Mouse (Mus musculus): ENCODE results near the gene Ipo7. TPM values are rescaled to one million over a fixed set of nuclear protein-coding genes. Genes with fewer than 3 reads are reported as not detected.

The Ipo7 gene
- polyA plus RNA-seq, 1 experiment from 2014 or later, result 18.5 TPM

- H3K4me2 ChIP-seq (ENCODE audit: low read length), result no peak overlapping the region
- DNase-seq (ENCODE audit: low spot score), result no peak
- H3K27ac ChIP-seq (ENCODE audit: low read depth), result no peak overlapping the region
- H3K9me3 ChIP-seq (ENCODE audit: control insufficient read depth, low read length), result no peaks in the 10 kb centered on the region
- 93% methylated on average over 1 of the region's 1 CpGs for WGBS
- H3K27me3 ChIP-seq (replicated peaks; ENCODE audit: control insufficient read depth, insufficient read depth, low read length), result no peaks in the 10 kb centered on the region
- ATAC-seq (replicated peaks; ENCODE audit: low FRiP score, low TSS enrichment, low read depth), result no peak
- H3K36me3 ChIP-seq (ENCODE audit: control insufficient read depth, insufficient read depth, low read length), result no peaks in the 10 kb centered on the region
- no peak overlapping the region for H3K4me3 ChIP-seq (ENCODE audit: low read depth, low read length)
- H3K4me1 ChIP-seq (replicated peaks; ENCODE audit: control insufficient read depth, insufficient read depth, low read length), result no peaks in the 10 kb centered on the region
- no peak overlapping the region for H3K9ac ChIP-seq (ENCODE audit: low read length)
Measured at GRCm38 (mm10) chr7:110008513-110008912, 9.6 kb upstream of the Ipo7 start.

GRCm38 (mm10) chr7:110009084-110009483 is 9.0 kb upstream of the Ipo7 start:
- no peak overlapping the region for H3K4me3 ChIP-seq (ENCODE audit: low read depth, low read length)
- no peaks in the 10 kb centered on the region for H3K27me3 ChIP-seq (replicated peaks; ENCODE audit: control insufficient read depth, insufficient read depth, low read length)
- H3K27ac ChIP-seq (ENCODE audit: low read depth), result no peak overlapping the region
- no peak for DNase-seq (ENCODE audit: low spot score)
- H3K9me3 ChIP-seq (ENCODE audit: control insufficient read depth, low read length), result no peaks in the 10 kb centered on the region
- WGBS, result 67% methylated on average over 6 of the region's 6 CpGs
- no peak overlapping the region for H3K4me2 ChIP-seq (ENCODE audit: low read length)
- H3K4me1 ChIP-seq (replicated peaks; ENCODE audit: control insufficient read depth, insufficient read depth, low read length), result no peaks in the 10 kb centered on the region
- no peaks in the 10 kb centered on the region for H3K36me3 ChIP-seq (ENCODE audit: control insufficient read depth, insufficient read depth, low read length)
- ATAC-seq (replicated peaks; ENCODE audit: low FRiP score, low TSS enrichment, low read depth), result no peak
- no peak overlapping the region for H3K9ac ChIP-seq (ENCODE audit: low read length)

- WGBS, result 39% methylated on average over 1 of the region's 1 CpGs
- no peak overlapping the region for H3K9ac ChIP-seq (ENCODE audit: low read length)
- H3K4me3 ChIP-seq (ENCODE audit: low read depth, low read length), result no peak overlapping the region
- no peak overlapping the region for H3K4me2 ChIP-seq (ENCODE audit: low read length)
- no peak for ATAC-seq (replicated peaks; ENCODE audit: low FRiP score, low TSS enrichment, low read depth)
- no peak overlapping the region for H3K27ac ChIP-seq (ENCODE audit: low read depth)
- no peaks in the 10 kb centered on the region for H3K36me3 ChIP-seq (ENCODE audit: control insufficient read depth, insufficient read depth, low read length)
- H3K27me3 ChIP-seq (replicated peaks; ENCODE audit: control insufficient read depth, insufficient read depth, low read length), result no peaks in the 10 kb centered on the region
- no peaks in the 10 kb centered on the region for H3K4me1 ChIP-seq (replicated peaks; ENCODE audit: control insufficient read depth, insufficient read depth, low read length)
- no peak for DNase-seq (ENCODE audit: low spot score)
- no peaks in the 10 kb centered on the region for H3K9me3 ChIP-seq (ENCODE audit: control insufficient read depth, low read length)
Measured at GRCm38 (mm10) chr7:110011417-110011816, 6.7 kb upstream of the Ipo7 start.

GRCm38 (mm10) chr7:110014272-110014671 is 3.8 kb upstream of the Ipo7 start:
- no peak for ATAC-seq (replicated peaks; ENCODE audit: low FRiP score, low TSS enrichment, low read depth)

DNA sequence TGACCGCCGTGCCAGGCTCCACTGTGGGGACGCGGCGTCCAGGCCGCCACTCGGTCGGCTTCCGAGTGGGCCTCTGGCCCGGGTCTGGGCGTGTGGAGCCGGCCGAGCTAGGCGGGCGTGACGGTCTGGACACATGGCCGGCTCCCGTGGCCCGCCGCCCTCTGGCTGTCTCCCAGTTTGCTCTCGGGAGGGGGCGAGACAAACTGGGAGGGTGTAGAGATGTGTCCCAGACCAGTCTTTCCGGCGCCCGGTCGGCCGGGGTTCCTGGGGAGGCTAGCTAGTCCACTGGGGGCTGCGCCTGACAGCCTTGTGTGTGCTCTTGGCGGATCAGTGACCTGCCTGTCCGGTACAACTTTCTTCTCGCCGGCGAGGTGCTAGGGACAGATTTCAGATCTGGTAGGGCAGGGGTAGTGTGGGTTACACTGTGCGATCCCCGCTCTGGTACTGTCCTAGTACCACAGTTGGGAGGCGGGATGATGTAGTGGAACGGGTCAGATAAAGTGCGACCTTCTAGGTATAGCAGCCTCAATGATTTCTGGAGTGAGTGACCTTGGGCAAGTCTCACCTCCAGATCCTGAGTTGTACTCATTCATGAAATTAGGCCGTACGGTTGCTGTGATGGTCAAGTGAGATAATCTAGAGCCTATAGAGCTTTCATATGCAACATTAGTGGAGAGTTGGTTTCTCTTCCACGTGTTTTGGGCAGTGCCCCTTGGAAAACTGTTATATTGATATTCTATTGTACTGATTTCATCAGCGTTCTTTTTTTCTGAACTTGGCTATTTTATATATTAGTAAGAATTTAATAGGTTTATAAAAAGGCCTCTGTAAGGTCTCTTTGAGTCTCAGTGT is 783 bp downstream of the Ipo7 start:
- Histone ChIP-seq H3K9ac (ENCODE audit: low read length) (peak overlapping the region; percentile 99), H3K36me3 (ENCODE audit: control insufficient read depth, insufficient read depth, low read length) (no peaks in the 10 kb centered on the region), H3K4me2 (ENCODE audit: low read length) (peak overlapping the region; percentile 93), H3K27me3 (replicated peaks; ENCODE audit: control insufficient read depth, insufficient read depth, low read length) (no peaks in the 10 kb centered on the region), H3K9me3 (ENCODE audit: control insufficient read depth, low read length) (no peaks in the 10 kb centered on the region), H3K27ac (ENCODE audit: low read depth) (peak overlapping the region; percentile 92), H3K4me1 (replicated peaks; ENCODE audit: control insufficient read depth, insufficient read depth, low read length) (peaks cover 8% of the 10 kb centered on the region), H3K4me3 (ENCODE audit: low read depth, low read length) (peak overlapping the region; percentile 90)
- under 1% methylated on average over 42 of the region's 42 CpGs for WGBS
- ATAC-seq (replicated peaks; ENCODE audit: low FRiP score, low TSS enrichment, low read depth) (peak; percentile 87), DNase-seq (ENCODE audit: low spot score) (peak; percentile 75)

More at GRCm38 (mm10) chr7:110014272-110014671, 3.8 kb upstream of the Ipo7 start:
- H3K27ac ChIP-seq (ENCODE audit: low read depth), result no peak overlapping the region
- no peak overlapping the region for H3K9ac ChIP-seq (ENCODE audit: low read length)
- H3K4me3 ChIP-seq (ENCODE audit: low read depth, low read length), result no peak overlapping the region
- H3K27me3 ChIP-seq (replicated peaks; ENCODE audit: control insufficient read depth, insufficient read depth, low read length), result no peaks in the 10 kb centered on the region
- no peak for DNase-seq (ENCODE audit: low spot score)
- 77% methylated on average over 5 of the region's 5 CpGs for WGBS
- H3K4me2 ChIP-seq (ENCODE audit: low read length), result no peak overlapping the region
- no peaks in the 10 kb centered on the region for H3K36me3 ChIP-seq (ENCODE audit: control insufficient read depth, insufficient read depth, low read length)
- H3K9me3 ChIP-seq (ENCODE audit: control insufficient read depth, low read length), result no peaks in the 10 kb centered on the region
- H3K4me1 ChIP-seq (replicated peaks; ENCODE audit: control insufficient read depth, insufficient read depth, low read length), result no peaks in the 10 kb centered on the region

DNA sequence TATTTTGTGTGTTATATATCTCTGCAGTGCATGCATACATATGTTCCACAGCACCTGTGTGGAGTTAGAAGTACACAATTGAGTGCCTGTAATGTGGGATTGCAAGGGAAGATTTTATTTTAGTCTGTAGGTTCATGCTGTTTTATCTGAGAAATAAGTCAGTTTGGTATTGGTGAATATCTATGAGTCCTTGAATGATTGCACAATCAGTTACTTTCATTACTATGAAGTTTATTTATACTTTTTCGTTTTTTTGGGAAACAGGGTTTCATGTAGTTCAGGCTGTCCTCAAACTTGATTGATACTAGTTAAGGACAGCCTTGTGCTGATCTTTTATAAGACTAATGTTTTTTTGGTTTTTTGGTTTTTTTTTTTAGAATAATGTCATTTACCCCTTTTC is 5.5 kb downstream of the Ipo7 start:
- ATAC-seq (replicated peaks; ENCODE audit: low FRiP score, low TSS enrichment, low read depth), result no peak
- Histone ChIP-seq H3K27me3 (replicated peaks; ENCODE audit: control insufficient read depth, insufficient read depth, low read length) (no peaks in the 10 kb centered on the region), H3K36me3 (ENCODE audit: control insufficient read depth, insufficient read depth, low read length) (peaks cover 5% of the 10 kb centered on the region), H3K27ac (ENCODE audit: low read depth) (no peak overlapping the region), H3K4me3 (ENCODE audit: low read depth, low read length) (no peak overlapping the region), H3K4me1 (replicated peaks; ENCODE audit: control insufficient read depth, insufficient read depth, low read length) (peaks cover 8% of the 10 kb centered on the region), H3K9me3 (ENCODE audit: control insufficient read depth, low read length) (peaks cover 2% of the 10 kb centered on the region; the same call in 1 of the 2 replicates), H3K9ac (ENCODE audit: low read length) (no peak overlapping the region), H3K4me2 (ENCODE audit: low read length) (no peak overlapping the region)
- no peak for DNase-seq (ENCODE audit: low spot score)
- WGBS, result 89% methylated on average over 1 of the region's 1 CpGs

- no peak for ATAC-seq (replicated peaks; ENCODE audit: low FRiP score, low TSS enrichment, low read depth)
- H3K4me2 ChIP-seq (ENCODE audit: low read length), result no peak overlapping the region
- H3K4me1 ChIP-seq (replicated peaks; ENCODE audit: control insufficient read depth, insufficient read depth, low read length), result no peaks in the 10 kb centered on the region
- no peak overlapping the region for H3K27ac ChIP-seq (ENCODE audit: low read depth)
- H3K9me3 ChIP-seq (ENCODE audit: control insufficient read depth, low read length), result peaks cover 2% of the 10 kb centered on the region; the same call in 1 of the 2 replicates
- 78% methylated on average over 2 of the region's 2 CpGs for WGBS
- no peak overlapping the region for H3K4me3 ChIP-seq (ENCODE audit: low read depth, low read length)
- H3K27me3 ChIP-seq (replicated peaks; ENCODE audit: control insufficient read depth, insufficient read depth, low read length), result no peaks in the 10 kb centered on the region
- peaks cover 26% of the 10 kb centered on the region for H3K36me3 ChIP-seq (ENCODE audit: control insufficient read depth, insufficient read depth, low read length)
- H3K9ac ChIP-seq (ENCODE audit: low read length), result no peak overlapping the region
- no peak for DNase-seq (ENCODE audit: low spot score)
Measured at GRCm38 (mm10) chr7:110026594-110026993, 8.5 kb downstream of the Ipo7 start.

GRCm38 (mm10) chr7:110028826-110029225 is 10.8 kb downstream of the Ipo7 start:
- Histone ChIP-seq H3K9me3 (ENCODE audit: control insufficient read depth, low read length) (peaks cover 2% of the 10 kb centered on the region; the same call in 1 of the 2 replicates), H3K4me3 (ENCODE audit: low read depth, low read length) (no peak overlapping the region), H3K27ac (ENCODE audit: low read depth) (no peak overlapping the region), H3K4me1 (replicated peaks; ENCODE audit: control insufficient read depth, insufficient read depth, low read length) (no peaks in the 10 kb centered on the region), H3K36me3 (ENCODE audit: control insufficient read depth, insufficient read depth, low read length) (peaks cover 48% of the 10 kb centered on the region), H3K4me2 (ENCODE audit: low read length) (no peak overlapping the region), H3K27me3 (replicated peaks; ENCODE audit: control insufficient read depth, insufficient read depth, low read length) (no peaks in the 10 kb centered on the region), H3K9ac (ENCODE audit: low read length) (no peak overlapping the region)
- ATAC-seq (replicated peaks; ENCODE audit: low FRiP score, low TSS enrichment, low read depth) (no peak), DNase-seq (ENCODE audit: low spot score) (no peak)
- 84% methylated on average over 1 of the region's 1 CpGs for WGBS

- H3K27me3 ChIP-seq (replicated peaks; ENCODE audit: control insufficient read depth, insufficient read depth, low read length), result no peaks in the 10 kb centered on the region
- WGBS, result 82% methylated on average over 3 of the region's 3 CpGs
- H3K9ac ChIP-seq (ENCODE audit: low read length), result no peak overlapping the region
- no peak overlapping the region for H3K27ac ChIP-seq (ENCODE audit: low read depth)
- no peak for DNase-seq (ENCODE audit: low spot score)
- H3K4me2 ChIP-seq (ENCODE audit: low read length), result no peak overlapping the region
- peaks cover 61% of the 10 kb centered on the region for H3K36me3 ChIP-seq (ENCODE audit: control insufficient read depth, insufficient read depth, low read length)
- no peak for ATAC-seq (replicated peaks; ENCODE audit: low FRiP score, low TSS enrichment, low read depth)
- no peak overlapping the region for H3K4me3 ChIP-seq (ENCODE audit: low read depth, low read length)
- no peaks in the 10 kb centered on the region for H3K4me1 ChIP-seq (replicated peaks; ENCODE audit: control insufficient read depth, insufficient read depth, low read length)
- H3K9me3 ChIP-seq (ENCODE audit: control insufficient read depth, low read length), result no peaks in the 10 kb centered on the region
Measured at GRCm38 (mm10) chr7:110030342-110030741, 12.3 kb downstream of the Ipo7 start.

All from intestine, embryonic 14.5 days (tissue).